Mouse (Mus musculus) C2C12 (cell line): Measurements from ENCODE around the gene Myo5a. TPM values are rescaled to one million over a fixed set of nuclear protein-coding genes. Genes with fewer than 3 reads are reported as not detected.

ENCODE experiments used
- H3K27me3 ChIP-seq: one replicate; pipeline ENCODE4 v1.6.1; 2011; ENCODE audit not compliant: control insufficient read depth, insufficient read depth, insufficient read length
- H3K36me3 ChIP-seq: one replicate; pipeline ENCODE4 v1.6.1; 2011; ENCODE audit not compliant: control insufficient read depth, insufficient read depth
- H3K4me3 ChIP-seq: one replicate; pipeline ENCODE4 v1.5.1; 2011; ENCODE audit warnings: mild to moderate bottlenecking, control low read depth; ENCODE audit not compliant: poor library complexity, insufficient read depth, severe bottlenecking
- H3K79me2 ChIP-seq: one replicate; pipeline ENCODE4 v1.6.1; 2011; ENCODE audit not compliant: control insufficient read depth, insufficient read depth
- H3K79me3 ChIP-seq: one replicate; pipeline ENCODE4 v1.6.1; 2011; ENCODE audit warnings: low read depth, control low read depth
- H3ac ChIP-seq: one replicate; pipeline ENCODE3; 2011; ENCODE audit warnings: low read depth; ENCODE audit not compliant: control insufficient read depth, insufficient read length
- CEBPB ChIP-seq: IDR thresholded peaks from one replicate; pipeline ENCODE4 v1.6.1; 2011; ENCODE audit warnings: low read depth, mild to moderate bottlenecking, control low read depth, moderate library complexity
- CTCF ChIP-seq: IDR thresholded peaks from one replicate; pipeline ENCODE4 v1.5.1; 2011; ENCODE audit not compliant: control insufficient read depth, insufficient read depth, insufficient read length
- FOSL1 ChIP-seq: IDR thresholded peaks from one replicate; pipeline ENCODE4 v1.8.0; 2011; ENCODE audit warnings: mild to moderate bottlenecking, low read length; ENCODE audit not compliant: poor library complexity, insufficient read depth, severe bottlenecking
- MAX ChIP-seq: IDR thresholded peaks from one replicate; pipeline ENCODE4 v1.6.1; 2011; ENCODE audit warnings: mild to moderate bottlenecking, control low read depth
- MYOD1 ChIP-seq: IDR thresholded peaks from one replicate; pipeline ENCODE4 v1.6.1; 2011; ENCODE audit warnings: low read depth; ENCODE audit not compliant: control insufficient read depth, insufficient read length
- MYOG ChIP-seq: IDR thresholded peaks from one replicate; pipeline ENCODE4 v1.6.1; 2011; ENCODE audit not compliant: control insufficient read depth, insufficient read length; ENCODE audit errors: extremely low read depth
- USF1 ChIP-seq: IDR thresholded peaks from one replicate; pipeline ENCODE4 v1.6.1; 2011; ENCODE audit warnings: low read depth, mild to moderate bottlenecking, control low read depth, moderate library complexity
- polyA plus RNA-seq: library from polyadenylated mRNA; unstranded; fragments of >200 nt; fragmentation: generic; extraction: Trizol; gene quantifications from one replicate; pipeline ENCODE4 v1.2.1, GENCODE M21; 2012; ENCODE audit warnings: missing spikeins

Gene Myo5a
- polyA plus RNA-seq, 1 experiment, result 30.2 TPM

DNA sequence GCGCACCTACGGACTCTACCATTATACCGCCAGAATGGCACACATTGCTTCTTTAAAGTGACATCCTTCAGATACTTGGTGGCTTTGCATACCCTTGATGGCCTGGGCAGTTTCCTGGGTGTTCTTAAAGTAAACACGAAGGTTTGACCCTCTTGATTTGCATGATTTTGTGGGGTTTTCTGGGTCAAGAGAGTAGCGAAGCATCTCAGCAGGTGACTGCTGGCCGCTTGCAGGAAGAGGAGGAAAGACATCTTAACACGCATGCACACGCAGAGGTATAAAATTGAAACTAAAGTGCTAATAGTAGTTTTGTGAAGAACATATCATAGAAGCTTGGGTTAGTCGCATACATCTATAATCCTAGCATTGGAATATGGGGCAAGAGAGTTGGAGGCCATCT, 28.1 kb downstream of the Myo5a start:
- H3K79me2 ChIP-seq, result peaks cover 83% of the 10 kb centered on the region
- no peak for TF ChIP-seq MYOG
- no peak for TF ChIP-seq MYOD1
- no peak for TF ChIP-seq FOSL1
- no peak for TF ChIP-seq MAX
- TF ChIP-seq CEBPB, result no peak
- no peak for TF ChIP-seq CTCF
- no peak for TF ChIP-seq USF1
- no peaks in the 10 kb centered on the region for H3K27me3 ChIP-seq
- no peak overlapping the region for H3ac ChIP-seq
- no peak overlapping the region for H3K4me3 ChIP-seq
- no peaks in the 10 kb centered on the region for H3K36me3 ChIP-seq
- peaks cover 40% of the 10 kb centered on the region for H3K79me3 ChIP-seq

- Histone ChIP-seq H3K36me3 (no peaks in the 10 kb centered on the region), H3K79me3 (peaks cover 37% of the 10 kb centered on the region), H3K79me2 (peaks cover 84% of the 10 kb centered on the region), H3ac (no peak overlapping the region), H3K4me3 (no peak overlapping the region), H3K27me3 (no peaks in the 10 kb centered on the region)
- TF ChIP-seq MYOG (no peak), MAX (no peak), CEBPB (no peak), USF1 (no peak), CTCF (no peak), MYOD1 (no peak), FOSL1 (no peak)
Measured at GRCm38 (mm10) chr9:75100157-75100781, 29.5 kb downstream of the Myo5a start.

GRCm38 (mm10) chr9:75102131-75102530, 31.3 kb downstream of the Myo5a start:
- TF ChIP-seq FOSL1 (no peak), USF1 (no peak), CEBPB (no peak), MYOG (no peak), CTCF (no peak), MAX (no peak), MYOD1 (no peak)
- Histone ChIP-seq H3ac (no peak overlapping the region), H3K79me2 (peaks cover 86% of the 10 kb centered on the region), H3K36me3 (no peaks in the 10 kb centered on the region), H3K79me3 (peaks cover 34% of the 10 kb centered on the region), H3K27me3 (no peaks in the 10 kb centered on the region), H3K4me3 (no peak overlapping the region)

DNA sequence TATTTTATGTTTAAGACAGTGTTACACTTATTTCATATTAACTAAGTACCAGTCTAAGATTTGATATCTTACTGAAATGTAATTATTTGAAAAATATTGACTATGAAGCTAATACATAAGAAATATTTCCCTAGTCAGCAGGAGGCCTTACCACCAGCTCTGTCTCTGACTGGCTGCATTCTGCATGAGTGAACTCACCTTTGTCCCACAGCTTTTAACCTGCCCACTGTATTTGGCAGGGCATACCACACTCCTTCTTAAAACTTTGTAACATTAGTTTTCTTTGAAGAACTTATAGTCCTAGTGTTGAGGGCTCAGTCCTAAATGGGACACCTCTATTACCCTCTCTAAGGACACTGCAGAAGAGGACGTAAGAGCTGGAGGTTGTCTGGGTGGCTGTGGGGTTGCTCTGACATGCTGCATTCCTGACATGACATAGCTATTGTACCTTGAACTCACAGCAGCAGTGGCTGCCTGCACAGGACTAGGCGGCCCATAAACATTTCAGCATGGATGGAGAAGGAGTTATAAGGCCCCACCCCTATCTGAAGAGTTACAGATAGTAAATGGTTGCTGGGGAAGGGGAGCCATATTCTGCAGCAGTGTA, 45.9 kb downstream of the Myo5a start:
- H3K36me3 ChIP-seq, result peaks cover 23% of the 10 kb centered on the region
- TF ChIP-seq MAX, result no peak
- no peak for TF ChIP-seq MYOG
- TF ChIP-seq MYOD1, result no peak
- TF ChIP-seq CTCF, result no peak
- no peaks in the 10 kb centered on the region for H3K27me3 ChIP-seq
- H3K79me2 ChIP-seq, result peaks cover 16% of the 10 kb centered on the region
- H3K79me3 ChIP-seq, result peaks cover 4% of the 10 kb centered on the region
- H3K4me3 ChIP-seq, result no peak overlapping the region
- no peak overlapping the region for H3ac ChIP-seq

DNA sequence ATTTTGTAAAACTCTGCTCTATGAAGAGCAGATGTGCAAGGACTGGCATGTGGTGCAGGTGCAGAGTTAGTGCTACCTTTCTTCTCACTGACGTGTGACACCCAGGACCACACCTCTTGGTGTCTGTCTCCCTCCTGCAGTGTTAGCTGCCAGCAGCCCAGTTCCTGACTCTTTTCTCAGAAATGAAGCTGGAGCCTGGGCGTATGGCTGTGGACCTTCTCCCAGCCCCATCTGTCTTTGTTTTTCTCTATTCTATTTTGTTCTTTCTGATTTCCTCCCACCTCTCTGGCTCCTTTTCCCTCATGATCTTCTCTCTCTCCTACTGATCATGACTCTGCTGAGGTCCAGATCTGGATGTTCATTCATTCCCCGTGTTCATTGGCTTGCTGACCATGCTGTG, 50.3 kb downstream of the Myo5a start:
- no peak overlapping the region for H3K4me3 ChIP-seq
- no peaks in the 10 kb centered on the region for H3K79me3 ChIP-seq
- peaks cover 26% of the 10 kb centered on the region for H3K36me3 ChIP-seq
- H3ac ChIP-seq, result no peak overlapping the region
- H3K27me3 ChIP-seq, result no peaks in the 10 kb centered on the region
- peaks cover 3% of the 10 kb centered on the region for H3K79me2 ChIP-seq
- no peak for TF ChIP-seq MAX
- no peak for TF ChIP-seq FOSL1
- no peak for TF ChIP-seq CEBPB
- no peak for TF ChIP-seq MYOD1
- TF ChIP-seq MYOG, result no peak
- TF ChIP-seq USF1, result no peak
- TF ChIP-seq CTCF, result no peak

- H3ac ChIP-seq, result no peak overlapping the region
- no peaks in the 10 kb centered on the region for H3K27me3 ChIP-seq
- H3K79me3 ChIP-seq, result no peaks in the 10 kb centered on the region
- peaks cover 14% of the 10 kb centered on the region for H3K36me3 ChIP-seq
- H3K4me3 ChIP-seq, result no peak overlapping the region
- TF ChIP-seq USF1, result peak; percentile 3
- no peak for TF ChIP-seq CTCF
- no peaks in the 10 kb centered on the region for H3K79me2 ChIP-seq
Measured at GRCm38 (mm10) chr9:75124201-75124721, 53.4 kb downstream of the Myo5a start.
